Mouse (Mus musculus) cerebellum, adult 2 months (tissue): Measurements from ENCODE around the gene Vash2. TPM values are rescaled to one million over a fixed set of nuclear protein-coding genes. Genes with fewer than 3 reads are reported as not detected.

Experiments used
- DNase-seq, 2 experiments: peaks; one replicate each; pipeline ENCODE4 v3.0.0; 2021
- H3K27ac ChIP-seq: fragments of 200-500 bp; 2 replicates; pipeline ENCODE4 v1.5.1; 2012; ENCODE audit warnings: low read length, control low read depth, inconsistent platforms; ENCODE audit not compliant: insufficient read depth
- H3K27me3 ChIP-seq: fragments of 200-500 bp; 2 replicates; pipeline ENCODE4 v1.6.1; 2012; ENCODE audit warnings: inconsistent platforms, mild to moderate bottlenecking, low read length, moderate library complexity; ENCODE audit not compliant: control insufficient read depth, insufficient read depth
- H3K4me1 ChIP-seq: fragments of 200-500 bp; 2 replicates; pipeline ENCODE4 v1.6.1; 2011; ENCODE audit warnings: low read length; ENCODE audit not compliant: control insufficient read depth, insufficient read depth
- H3K4me3 ChIP-seq: fragments of 200-500 bp; replicated peaks from 2 replicates; pipeline ENCODE3; 2011; ENCODE audit warnings: mild to moderate bottlenecking, low read depth, low read length, control low read depth; ENCODE audit not compliant: insufficient read depth
- CTCF ChIP-seq: fragments of 200-500 bp; IDR thresholded peaks from 2 replicates; pipeline ENCODE4 v1.5.1; 2011; ENCODE audit warnings: low read depth, mild to moderate bottlenecking, control low read depth, low read length, moderate library complexity, borderline replicate concordance; ENCODE audit not compliant: insufficient read depth
- POLR2A ChIP-seq: fragments of 200-500 bp; IDR thresholded peaks from 2 replicates; pipeline ENCODE4 v1.6.1; 2011; ENCODE audit warnings: low read length, control low read depth, borderline replicate concordance; ENCODE audit not compliant: insufficient read depth
- WGBS: fragments of 180-500 bp; shearing (Covaris S2); methylation state at CpG from one replicate; pipeline ENCODE4 v1.1.7; 2018; 5-methylcytosine and 5-hydroxymethylcytosine counted together
- polyA plus RNA-seq: library from polyadenylated mRNA; depleted of rRNA; stranded (reverse); fragments of >200 nt; gene quantifications from 2 replicates; pipeline ENCODE4 v1.2.3, GENCODE M21; 2012

The Vash2 gene
- polyA plus RNA-seq, 1 experiment, result 3.0 TPM

- Histone ChIP-seq H3K4me1 (no peaks in the 10 kb centered on the region), H3K27ac (no peak overlapping the region), H3K4me3 (no peak overlapping the region), H3K27me3 (no peaks in the 10 kb centered on the region)
- no peak for TF ChIP-seq POLR2A
- TF ChIP-seq CTCF, result no peak
- no peak for DNase-seq
- 95% methylated on average over 5 of the region's 5 CpGs for WGBS
Measured at GRCm38 (mm10) chr1:191019803-191020202, 40.7 kb upstream of the Vash2 start.

GRCm38 (mm10) chr1:191014271-191014670 lies 35.2 kb upstream of the Vash2 start:
- Histone ChIP-seq H3K27me3 (no peaks in the 10 kb centered on the region), H3K27ac (no peak overlapping the region), H3K4me3 (no peak overlapping the region), H3K4me1 (no peaks in the 10 kb centered on the region)
- TF ChIP-seq POLR2A (no peak), CTCF (no peak)
- no peak for DNase-seq
- 91% methylated on average over 3 of the region's 3 CpGs for WGBS

GRCm38 (mm10) chr1:191008707-191009106 lies 29.6 kb upstream of the Vash2 start:
- DNase-seq, result no peak
- H3K27me3 ChIP-seq, result no peaks in the 10 kb centered on the region
- H3K4me1 ChIP-seq, result no peaks in the 10 kb centered on the region
- no peak overlapping the region for H3K27ac ChIP-seq
- TF ChIP-seq CTCF (peak; percentile 23; the same call in 1 of the 2 replicates), POLR2A (no peak)
- H3K4me3 ChIP-seq, result no peak overlapping the region
- WGBS, result over 99% methylated on average over 5 of the region's 5 CpGs

GRCm38 (mm10) chr1:191002201-191002600 lies 23.1 kb upstream of the Vash2 start:
- WGBS, result 64% methylated on average over 6 of the region's 6 CpGs
- H3K27me3 ChIP-seq, result no peaks in the 10 kb centered on the region
- no peaks in the 10 kb centered on the region for H3K4me1 ChIP-seq
- TF ChIP-seq POLR2A (no peak), CTCF (peak; percentile 28; the same call in 1 of the 2 replicates)
- no peak for DNase-seq
- no peak overlapping the region for H3K27ac ChIP-seq
- H3K4me3 ChIP-seq, result no peak overlapping the region

GRCm38 (mm10) chr1:191000686-191001085 lies 21.6 kb upstream of the Vash2 start:
- no peaks in the 10 kb centered on the region for H3K27me3 ChIP-seq
- no peaks in the 10 kb centered on the region for H3K4me1 ChIP-seq
- H3K27ac ChIP-seq, result no peak overlapping the region
- peak; percentile 33 to 45 for DNase-seq
- no peak overlapping the region for H3K4me3 ChIP-seq
- TF ChIP-seq POLR2A (no peak), CTCF (no peak)
- WGBS, result 18% methylated on average over 3 of the region's 3 CpGs

- Histone ChIP-seq H3K4me1 (no peaks in the 10 kb centered on the region), H3K27me3 (no peaks in the 10 kb centered on the region), H3K27ac (no peak overlapping the region), H3K4me3 (no peak overlapping the region)
- TF ChIP-seq POLR2A (no peak), CTCF (no peak)
- 95% methylated on average over 1 of the region's 1 CpGs for WGBS
- DNase-seq, result no peak
Measured at GRCm38 (mm10) chr1:190998027-190998426, 18.9 kb upstream of the Vash2 start.

GRCm38 (mm10) chr1:190996346-190996877 lies 17.3 kb upstream of the Vash2 start:
- TF ChIP-seq CTCF, result no peak
- TF ChIP-seq POLR2A, result no peak
- Histone ChIP-seq H3K27ac (no peak overlapping the region), H3K4me1 (no peaks in the 10 kb centered on the region), H3K27me3 (no peaks in the 10 kb centered on the region), H3K4me3 (no peak overlapping the region)
- no peak for DNase-seq
- 68% methylated on average over 6 of the region's 6 CpGs for WGBS

- Histone ChIP-seq H3K4me1 (no peaks in the 10 kb centered on the region), H3K27ac (no peak overlapping the region), H3K4me3 (no peak overlapping the region), H3K27me3 (no peaks in the 10 kb centered on the region)
- peak; percentile 29 to 39 for DNase-seq
- TF ChIP-seq CTCF (no peak), POLR2A (no peak)
- 4% methylated on average over 7 of the region's 7 CpGs for WGBS
Measured at GRCm38 (mm10) chr1:190995548-190995947, 16.5 kb upstream of the Vash2 start.
